Mouse (Mus musculus) stomach, postnatal 0 days (tissue): ENCODE results near the gene Hdgfl3. TPM values are rescaled to one million over a fixed set of nuclear protein-coding genes. Genes with fewer than 3 reads are reported as not detected.

Experiments
- ATAC-seq: fragments of 200-750 bp; cut with Nextera tagmentation; 2 replicates; pipeline ENCODE4 v1.8.0; 2017; ENCODE audit not compliant: low FRiP score, low TSS enrichment
- DNase-seq: peaks from one replicate; pipeline ENCODE4 v3.0.0-alpha.2; 2016; ENCODE audit warnings: low spot score
- H3K27ac ChIP-seq: fragments of 300-500 bp; sonication (generic); replicated peaks from 2 replicates; pipeline ENCODE4 v1.5.1; 2014; ENCODE audit warnings: mild to moderate bottlenecking, control low read depth
- H3K27me3 ChIP-seq: fragments of 300-500 bp; sonication (generic); 2 replicates; pipeline ENCODE4 v1.6.1; 2014; ENCODE audit warnings: low read length; ENCODE audit not compliant: control insufficient read depth, insufficient read depth
- H3K36me3 ChIP-seq: fragments of 300-500 bp; sonication (generic); 2 replicates; pipeline ENCODE4 v1.6.1; 2014; ENCODE audit warnings: low read length, mixed read lengths; ENCODE audit not compliant: control insufficient read depth, insufficient read depth
- H3K4me1 ChIP-seq: fragments of 300-500 bp; sonication (generic); replicated peaks from 2 replicates; pipeline ENCODE4 v1.6.1; 2014; ENCODE audit warnings: antibody characterized with exemption; ENCODE audit not compliant: control insufficient read depth, insufficient read depth
- H3K4me2 ChIP-seq: fragments of 300-500 bp; sonication (generic); replicated peaks from 2 replicates; pipeline ENCODE4 v1.6.1; 2014; ENCODE audit warnings: low read depth, mild to moderate bottlenecking, control low read depth, moderate library complexity
- H3K4me3 ChIP-seq: fragments of 300-500 bp; sonication (generic); 2 replicates; pipeline ENCODE4 v1.5.1; 2014; ENCODE audit warnings: low read depth, low read length, control low read depth
- H3K9ac ChIP-seq: fragments of 300-500 bp; sonication (generic); 2 replicates; pipeline ENCODE4 v1.6.1; 2014; ENCODE audit warnings: mild to moderate bottlenecking, low read length, control low read depth, mixed read lengths
- H3K9me3 ChIP-seq: fragments of 300-500 bp; sonication (generic); 2 replicates; pipeline ENCODE4 v1.6.1; 2016; ENCODE audit warnings: low read length; ENCODE audit not compliant: control insufficient read depth
- CTCF ChIP-seq: IDR thresholded peaks from 2 replicates; pipeline ENCODE4 v1.5.1; 2016; ENCODE audit warnings: antibody characterized with exemption, low read depth, mild to moderate bottlenecking, moderate library complexity
- EP300 ChIP-seq: optimal IDR thresholded peaks from 2 replicates; pipeline ENCODE3; 2016; ENCODE audit warnings: antibody characterized with exemption
- WGBS: fragments of 180-500 bp; shearing (Covaris S2); extraction: QIAGEN DNeasy Blood & Tissue Kit; methylation state at CpG from one replicate; pipeline ENCODE4 v1.1.7; 2014; 5-methylcytosine and 5-hydroxymethylcytosine counted together
- polyA plus RNA-seq: library from polyadenylated mRNA; unstranded; fragments of >200 nt; fragmentation: Nextera tagmentation; extraction: Ambion mirVana; gene quantifications from 2 replicates; pipeline ENCODE4 v1.2.1, GENCODE M21; 2015

Hdgfl3 gene
- polyA plus RNA-seq, 1 experiment from 2014 or later: 6.6 TPM

- H3K9ac ChIP-seq: no peak overlapping the region
- no peaks in the 10 kb centered on the region for H3K36me3 ChIP-seq
- ATAC-seq (no peak), DNase-seq (no peak)
- H3K4me1 ChIP-seq: no peaks in the 10 kb centered on the region
- no peak overlapping the region for H3K27ac ChIP-seq
- TF ChIP-seq EP300 (no peak), CTCF (no peak)
- no peaks in the 10 kb centered on the region for H3K27me3 ChIP-seq
- H3K9me3 ChIP-seq: no peaks in the 10 kb centered on the region
- H3K4me3 ChIP-seq: no peak overlapping the region
- 74% methylated on average over 24 of the region's 24 CpGs for WGBS
- H3K4me2 ChIP-seq: no peak overlapping the region
Observed at GRCm38 (mm10) chr7:81862587-81863583, 71.4 kb downstream of the Hdgfl3 start.

GRCm38 (mm10) chr7:81861921-81862320, 72.4 kb downstream of the Hdgfl3 start:
- Histone ChIP-seq H3K4me1 (no peaks in the 10 kb centered on the region), H3K9ac (no peak overlapping the region), H3K9me3 (no peaks in the 10 kb centered on the region), H3K27me3 (no peaks in the 10 kb centered on the region), H3K4me3 (no peak overlapping the region), H3K4me2 (no peak overlapping the region), H3K27ac (no peak overlapping the region), H3K36me3 (no peaks in the 10 kb centered on the region)
- DNase-seq: no peak
- TF ChIP-seq EP300: no peak
- no peak for TF ChIP-seq CTCF
- ATAC-seq: no peak
- WGBS: 62% methylated on average over 4 of the region's 4 CpGs

GRCm38 (mm10) chr7:81861461-81861860, 72.8 kb downstream of the Hdgfl3 start:
- H3K4me3 ChIP-seq: no peak overlapping the region
- WGBS: 82% methylated on average over 2 of the region's 2 CpGs
- H3K27me3 ChIP-seq: no peaks in the 10 kb centered on the region
- H3K9ac ChIP-seq: no peak overlapping the region
- no peak for TF ChIP-seq EP300
- no peak for TF ChIP-seq CTCF
- H3K4me2 ChIP-seq: no peak overlapping the region
- DNase-seq (no peak), ATAC-seq (no peak)
- H3K9me3 ChIP-seq: no peaks in the 10 kb centered on the region
- no peaks in the 10 kb centered on the region for H3K36me3 ChIP-seq
- H3K4me1 ChIP-seq: no peaks in the 10 kb centered on the region
- H3K27ac ChIP-seq: no peak overlapping the region

- Histone ChIP-seq H3K9me3 (no peaks in the 10 kb centered on the region), H3K9ac (no peak overlapping the region), H3K4me3 (no peak overlapping the region), H3K36me3 (no peaks in the 10 kb centered on the region), H3K4me2 (no peak overlapping the region), H3K27me3 (no peaks in the 10 kb centered on the region), H3K27ac (no peak overlapping the region), H3K4me1 (no peaks in the 10 kb centered on the region)
- WGBS: 61% methylated on average over 5 of the region's 5 CpGs
- TF ChIP-seq CTCF (no peak), EP300 (no peak)
- no peak for ATAC-seq
- DNase-seq: no peak
Observed at GRCm38 (mm10) chr7:81860996-81861395, 73.3 kb downstream of the Hdgfl3 start.

- DNase-seq: no peak
- H3K9ac ChIP-seq: no peak overlapping the region
- H3K4me2 ChIP-seq: 0 out of 2 replicates have a peak overlapping the region, but pooled peaks have one; percentile 8
- WGBS: 62% methylated on average over 11 of the region's 11 CpGs
- no peak for ATAC-seq
- no peak overlapping the region for H3K27ac ChIP-seq
- H3K36me3 ChIP-seq: no peaks in the 10 kb centered on the region
- no peaks in the 10 kb centered on the region for H3K9me3 ChIP-seq
- no peaks in the 10 kb centered on the region for H3K4me1 ChIP-seq
- no peaks in the 10 kb centered on the region for H3K27me3 ChIP-seq
- no peak overlapping the region for H3K4me3 ChIP-seq
- no peak for TF ChIP-seq EP300
- TF ChIP-seq CTCF: no peak
Observed at GRCm38 (mm10) chr7:81860071-81860470, 74.2 kb downstream of the Hdgfl3 start.
